Mouse (Mus musculus) neural tube, embryonic 12.5 days (tissue): ENCODE data around the gene Olfr5. TPM values are rescaled to one million over a fixed set of nuclear protein-coding genes. Genes with fewer than 3 reads are reported as not detected.
"Not testable (repeated sequence)": the region's sequence is repeated elsewhere in the genome, so short reads cannot be mapped to it uniquely, and the experiment has no call there.

Experiments
- ATAC-seq: fragments of 200-750 bp; cut with Nextera tagmentation; 2 replicates; pipeline ENCODE4 v1.8.0; 2017; ENCODE audit warnings: low read depth, mild to moderate bottlenecking, moderate TSS enrichment, moderate library complexity; ENCODE audit not compliant: low FRiP score
- H3K27ac ChIP-seq: fragments of 300-500 bp; sonication (generic); 2 replicates; pipeline ENCODE4 v1.5.1; 2016
- H3K27me3 ChIP-seq: fragments of 300-500 bp; sonication (generic); replicated peaks from 2 replicates; pipeline ENCODE4 v1.6.1; 2016; ENCODE audit warnings: mild to moderate bottlenecking
- H3K36me3 ChIP-seq: fragments of 300-500 bp; sonication (generic); 2 replicates; pipeline ENCODE4 v1.6.1; 2016; ENCODE audit warnings: mild to moderate bottlenecking
- H3K4me1 ChIP-seq: fragments of 300-500 bp; sonication (generic); 2 replicates; pipeline ENCODE4 v1.6.1; 2016
- H3K4me2 ChIP-seq: fragments of 300-500 bp; sonication (generic); replicated peaks from 2 replicates; pipeline ENCODE4 v1.6.1; 2016; ENCODE audit warnings: mild to moderate bottlenecking
- H3K4me3 ChIP-seq: fragments of 300-500 bp; sonication (generic); 2 replicates; pipeline ENCODE4 v1.5.1; 2016
- H3K9ac ChIP-seq: fragments of 300-500 bp; sonication (generic); 2 replicates; pipeline ENCODE4 v1.6.1; 2016; ENCODE audit warnings: mild to moderate bottlenecking
- H3K9me3 ChIP-seq: fragments of 300-500 bp; sonication (generic); 2 replicates; pipeline ENCODE4 v1.6.1; 2016; ENCODE audit warnings: mild to moderate bottlenecking
- WGBS: fragments of 180-500 bp; shearing (Covaris S2); methylation state at CpG from one replicate; pipeline ENCODE4 v1.1.7; 2016; 5-methylcytosine and 5-hydroxymethylcytosine counted together
- polyA plus RNA-seq: library from polyadenylated mRNA; unstranded; fragments of >200 nt; fragmentation: Nextera tagmentation; extraction: Ambion mirVana; gene quantifications from 2 replicates; pipeline ENCODE4 v1.2.1, GENCODE M21; 2016

The Olfr5 gene
- not detected in 2 replicates for polyA plus RNA-seq

- ATAC-seq: no peak
- H3K4me2 ChIP-seq: no peak within 1 kb of the TSS
- 25% methylated on average over 2 of the region's 2 CpGs for WGBS
Measured at GRCm38 (mm10) chr7:6486841-6487240, at the start of gene Olfr5. Gene Olfr5, minus strand, starts transcription at chr7:6486941.

GRCm38 (mm10) chr7:6526141-6526540 is 39.4 kb upstream of the Olfr5 start:
- no peaks in the 10 kb centered on the region for H3K4me1 ChIP-seq
- H3K27me3 ChIP-seq: no peaks in the 10 kb centered on the region
- no peak overlapping the region for H3K4me2 ChIP-seq
- ATAC-seq: no peak
- H3K9me3 ChIP-seq: 0 out of 2 replicates have a peak, but pooled peaks cover 2% of the 10 kb centered on the region
- no peak overlapping the region for H3K9ac ChIP-seq
- no peaks in the 10 kb centered on the region for H3K36me3 ChIP-seq
- H3K4me3 ChIP-seq: no peak overlapping the region
- no peak overlapping the region for H3K27ac ChIP-seq
- 67% methylated on average over 5 of the region's 5 CpGs for WGBS

More at GRCm38 (mm10) chr7:6486841-6487240, at the start of gene Olfr5:
- 0 out of 2 replicates have a peak, but pooled peaks cover 8% of the 10 kb centered on the region for H3K9me3 ChIP-seq
- no peak within 1 kb of the TSS for H3K9ac ChIP-seq
- H3K4me1 ChIP-seq: no peaks in the 10 kb centered on the region
- H3K4me3 ChIP-seq: no peak within 1 kb of the TSS
- no peaks in the 10 kb centered on the region for H3K36me3 ChIP-seq
- H3K27ac ChIP-seq: no peak within 1 kb of the TSS
- H3K27me3 ChIP-seq: no peaks in the 10 kb centered on the region

GRCm38 (mm10) chr7:6525001-6525400 is 38.3 kb upstream of the Olfr5 start:
- ATAC-seq: no peak
- Histone ChIP-seq H3K9ac (no peak overlapping the region), H3K36me3 (no peaks in the 10 kb centered on the region), H3K4me3 (no peak overlapping the region), H3K27ac (no peak overlapping the region), H3K4me1 (no peaks in the 10 kb centered on the region), H3K4me2 (no peak overlapping the region), H3K9me3 (0 out of 2 replicates have a peak, but pooled peaks cover 2% of the 10 kb centered on the region), H3K27me3 (no peaks in the 10 kb centered on the region)
- 59% methylated on average over 3 of the region's 3 CpGs for WGBS

GRCm38 (mm10) chr7:6522850-6523249 is 36.1 kb upstream of the Olfr5 start, which contains the start of gene Olfr1349:
Gene Olfr1349, minus strand, starts transcription at chr7:6522950.
- Histone ChIP-seq H3K9ac (no peak within 1 kb of the TSS), H3K36me3 (no peaks in the 10 kb centered on the region), H3K27me3 (no peaks in the 10 kb centered on the region), H3K27ac (no peak within 1 kb of the TSS), H3K4me2 (no peak within 1 kb of the TSS), H3K9me3 (peaks cover 2% of the 10 kb centered on the region; the same call in 1 of the 2 replicates), H3K4me1 (no peaks in the 10 kb centered on the region), H3K4me3 (no peak within 1 kb of the TSS)
- 84% methylated on average over 5 of the region's 5 CpGs for WGBS
- no peak for ATAC-seq

- H3K27ac ChIP-seq: no peak overlapping the region
- H3K36me3 ChIP-seq: no peaks in the 10 kb centered on the region
- H3K9me3 ChIP-seq: peaks cover 7% of the 10 kb centered on the region; the same call in 1 of the 2 replicates
- no peak overlapping the region for H3K4me3 ChIP-seq
- H3K27me3 ChIP-seq: no peaks in the 10 kb centered on the region
- H3K4me1 ChIP-seq: no peaks in the 10 kb centered on the region
- no peak overlapping the region for H3K4me2 ChIP-seq
- no peak overlapping the region for H3K9ac ChIP-seq
- no peak for ATAC-seq
- 51% methylated on average over 1 of the region's 1 CpGs for WGBS
Measured at GRCm38 (mm10) chr7:6521666-6522065, 34.9 kb upstream of the Olfr5 start.

- ATAC-seq: no peak
- no peak within 1 kb of the TSS for H3K27ac ChIP-seq
- 98% methylated on average over 1 of the region's 1 CpGs for WGBS
- no peak within 1 kb of the TSS for H3K4me3 ChIP-seq
- H3K36me3 ChIP-seq: no peaks in the 10 kb centered on the region
- no peak within 1 kb of the TSS for H3K4me2 ChIP-seq
- H3K4me1 ChIP-seq: no peaks in the 10 kb centered on the region
- no peak within 1 kb of the TSS for H3K9ac ChIP-seq
- no peaks in the 10 kb centered on the region for H3K27me3 ChIP-seq
- peaks cover 4% of the 10 kb centered on the region; the same call in 1 of the 2 replicates for H3K9me3 ChIP-seq
Measured at GRCm38 (mm10) chr7:6508648-6509047, 21.9 kb upstream of the Olfr5 start, which contains the start of gene Olfr1348. Gene Olfr1348, minus strand, starts transcription at chr7:6508748.

GRCm38 (mm10) chr7:6499655-6500054 is 12.9 kb upstream of the Olfr5 start, which contains the start of gene Olfr1347:
Gene Olfr1347, minus strand, starts transcription at chr7:6499755.
- no peak for ATAC-seq
- Histone ChIP-seq H3K27me3 (no peaks in the 10 kb centered on the region), H3K4me3 (no peak within 1 kb of the TSS), H3K4me1 (no peaks in the 10 kb centered on the region), H3K9me3 (no peaks in the 10 kb centered on the region), H3K36me3 (no peaks in the 10 kb centered on the region), H3K9ac (no peak within 1 kb of the TSS), H3K4me2 (no peak within 1 kb of the TSS), H3K27ac (no peak within 1 kb of the TSS)
- whole genome bisulfite sequencing: 58% methylated on average over 1 of the region's 1 CpGs

GRCm38 (mm10) chr7:6477633-6478032 is 9.1 kb downstream of the Olfr5 start:
- not testable (repeated sequence) for H3K4me1 ChIP-seq, H3K36me3 ChIP-seq, H3K4me3 ChIP-seq, ATAC-seq, H3K4me2 ChIP-seq, H3K27ac ChIP-seq, H3K27me3 ChIP-seq, H3K9ac ChIP-seq
- H3K9me3 ChIP-seq: peaks cover 11% of the 10 kb centered on the region; the same call in 1 of the 2 replicates
- 76% methylated on average over 2 of the region's 2 CpGs for WGBS

GRCm38 (mm10) chr7:6466951-6467350 is 19.8 kb downstream of the Olfr5 start, which contains the start of gene Olfr1346:
Gene Olfr1346, plus strand, starts transcription at chr7:6467101.
- ATAC-seq: no peak
- no peak within 1 kb of the TSS for H3K4me3 ChIP-seq
- no peak within 1 kb of the TSS for H3K4me2 ChIP-seq
- no peaks in the 10 kb centered on the region for H3K4me1 ChIP-seq
- H3K27ac ChIP-seq: no peak within 1 kb of the TSS
- H3K36me3 ChIP-seq: no peaks in the 10 kb centered on the region
- H3K9ac ChIP-seq: no peak within 1 kb of the TSS
- no peaks in the 10 kb centered on the region for H3K9me3 ChIP-seq
- H3K27me3 ChIP-seq: no peaks in the 10 kb centered on the region

GRCm38 (mm10) chr7:6456399-6456798 is 30.3 kb downstream of the Olfr5 start:
- no peak overlapping the region for H3K9ac ChIP-seq
- no peak overlapping the region for H3K4me3 ChIP-seq
- no peaks in the 10 kb centered on the region for H3K27me3 ChIP-seq
- H3K36me3 ChIP-seq: no peaks in the 10 kb centered on the region
- H3K27ac ChIP-seq: no peak overlapping the region
- no peaks in the 10 kb centered on the region for H3K9me3 ChIP-seq
- no peaks in the 10 kb centered on the region for H3K4me1 ChIP-seq
- 40% methylated on average over 3 of the region's 3 CpGs for WGBS
- ATAC-seq: no peak
- no peak overlapping the region for H3K4me2 ChIP-seq

- H3K36me3 ChIP-seq: no peaks in the 10 kb centered on the region
- no peak within 1 kb of the TSS for H3K27ac ChIP-seq
- no peaks in the 10 kb centered on the region for H3K9me3 ChIP-seq
- no peaks in the 10 kb centered on the region for H3K27me3 ChIP-seq
- ATAC-seq: no peak
- no peak within 1 kb of the TSS for H3K4me2 ChIP-seq
- H3K4me1 ChIP-seq: no peaks in the 10 kb centered on the region
- H3K9ac ChIP-seq: no peak within 1 kb of the TSS
- no peak within 1 kb of the TSS for H3K4me3 ChIP-seq
Measured at GRCm38 (mm10) chr7:6455868-6456267, 30.9 kb downstream of the Olfr5 start, which contains the start of gene Olfr1336. Gene Olfr1336, plus strand, starts transcription at chr7:6456168.

- no peaks in the 10 kb centered on the region for H3K4me1 ChIP-seq
- H3K27me3 ChIP-seq: no peaks in the 10 kb centered on the region
- H3K4me3 ChIP-seq: no peak overlapping the region
- H3K4me2 ChIP-seq: no peak overlapping the region
- WGBS: 87% methylated on average over 5 of the region's 5 CpGs
- ATAC-seq: no peak
- no peak overlapping the region for H3K27ac ChIP-seq
- H3K9me3 ChIP-seq: no peaks in the 10 kb centered on the region
- no peak overlapping the region for H3K9ac ChIP-seq
- H3K36me3 ChIP-seq: no peaks in the 10 kb centered on the region
Measured at GRCm38 (mm10) chr7:6447771-6448170, 39.0 kb downstream of the Olfr5 start.

- H3K4me2 ChIP-seq: no peak overlapping the region
- no peaks in the 10 kb centered on the region for H3K9me3 ChIP-seq
- no peak overlapping the region for H3K4me3 ChIP-seq
- H3K4me1 ChIP-seq: no peaks in the 10 kb centered on the region
- no peak overlapping the region for H3K27ac ChIP-seq
- no peak for ATAC-seq
- WGBS: 74% methylated on average over 2 of the region's 2 CpGs
- no peak overlapping the region for H3K9ac ChIP-seq
- no peaks in the 10 kb centered on the region for H3K36me3 ChIP-seq
- H3K27me3 ChIP-seq: no peaks in the 10 kb centered on the region
Measured at GRCm38 (mm10) chr7:6441173-6441572, 45.6 kb downstream of the Olfr5 start.
